Mouse (Mus musculus): ENCODE measurements at regions not wholly inside any gene's neighbourhood (a gene's known extent, or its start where the extent isn't known, plus 50 kb on each side); places are given as distances from the start of the nearest gene placed in this dataset.

DNA sequence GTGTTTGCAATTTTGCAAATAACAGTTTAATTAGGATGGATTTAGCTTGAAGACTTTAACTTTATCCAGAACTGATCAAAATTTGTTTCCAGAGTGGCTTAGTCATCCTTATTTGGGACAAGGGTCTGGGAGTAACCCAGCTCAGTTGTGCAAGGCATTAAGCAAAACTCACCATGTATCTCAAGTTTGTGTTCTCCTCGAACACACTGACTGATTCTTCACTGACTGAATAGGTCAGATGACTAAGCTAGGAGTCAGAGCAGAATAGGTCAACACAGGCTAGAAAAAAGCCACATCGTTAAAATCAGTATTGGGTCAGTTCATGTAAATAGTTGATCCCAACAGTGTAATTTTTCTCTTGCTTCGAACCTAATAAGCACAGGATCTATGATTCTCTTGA lies 302.7 kb upstream of the Ccng1 start:
- TF ChIP-seq CTCF (IDR thresholded peaks at IDR 0.05; ENCODE audit: insufficient read depth, low read depth, low read length) = no peak
- TF ChIP-seq POLR2A (IDR thresholded peaks at IDR 0.05; ENCODE audit: insufficient read depth, low read depth, low read length) = no peak

Measured in olfactory bulb, adult 2 months (tissue).